Mouse (Mus musculus): ENCODE data around the gene Col28a1. TPM values are rescaled to one million over a fixed set of nuclear protein-coding genes. Genes with fewer than 3 reads are reported as not detected.
A peak's percentile ranks its signal among the peaks of the same experiment; 100 is the strongest.

Col28a1 gene
- total RNA-seq, 2 experiments from 2014 or later, result 1.1 to 1.5 TPM

- intact Hi-C loops (cut with DNase I), result no loop called here
- DNase-seq (ENCODE audit: extremely low spot score in 1 of 2, low spot score in 2 of 2), result no peak
Observed at GRCm38 (mm10) chr6:8130149-8130548, 62.3 kb downstream of the Col28a1 start.

- DNase-seq (ENCODE audit: extremely low spot score in 1 of 2, low spot score in 2 of 2), result no peak
- intact Hi-C loops (cut with DNase I), result no loop called here
Observed at GRCm38 (mm10) chr6:8128164-8128563, 64.3 kb downstream of the Col28a1 start.

DNA sequence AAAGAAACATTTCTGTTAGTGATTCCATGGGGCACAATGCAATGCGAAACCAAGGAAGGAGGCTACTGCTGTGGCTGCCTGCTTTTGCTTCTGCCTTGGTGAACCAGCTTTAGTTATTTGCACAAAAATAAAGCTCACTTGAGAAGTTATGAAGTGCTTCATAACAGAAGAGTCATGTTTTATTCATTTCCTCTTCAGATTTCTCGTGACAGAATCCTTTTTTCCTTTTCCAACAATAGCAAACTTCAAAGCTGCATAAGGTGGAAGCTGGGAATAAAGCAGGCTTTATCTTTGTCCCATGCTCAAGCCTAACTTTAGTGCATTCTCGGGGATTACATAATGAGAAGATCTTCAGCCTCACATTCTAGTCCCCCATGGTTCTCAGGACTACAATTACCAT is 65.9 kb downstream of the Col28a1 start:
- intact Hi-C loops (cut with DNase I), result no loop called here
- DNase-seq (ENCODE audit: extremely low spot score in 1 of 2, low spot score in 2 of 2), result peak in 1 of 2 experiments; percentile 9

DNA sequence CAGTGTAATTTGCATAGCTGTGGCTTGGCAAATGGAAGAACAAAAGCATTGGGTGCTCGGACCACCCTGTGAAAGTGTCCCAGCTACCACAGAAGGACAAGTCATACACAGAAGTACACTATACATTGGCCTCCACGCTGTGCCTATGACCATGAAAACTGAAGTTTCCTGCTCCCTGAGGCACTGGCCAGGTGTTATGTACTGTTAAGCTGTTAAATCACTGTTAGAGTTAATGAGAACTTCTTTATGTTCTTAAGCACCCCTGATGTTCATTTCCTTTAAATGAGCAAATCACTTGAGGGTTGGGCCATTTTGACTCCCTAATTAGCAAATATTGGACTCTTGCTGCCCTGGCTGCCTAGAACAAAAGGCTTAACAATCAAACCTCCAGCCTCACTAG is 73.3 kb downstream of the Col28a1 start:
- intact Hi-C loops (cut with DNase I), result no loop called here
- no peak for DNase-seq (ENCODE audit: extremely low spot score in 1 of 2, low spot score in 2 of 2)

- DNase-seq (ENCODE audit: extremely low spot score in 1 of 2, low spot score in 2 of 2), result no peak
- intact Hi-C loops (cut with DNase I), result no loop called here
Observed at GRCm38 (mm10) chr6:8118577-8118976, 73.8 kb downstream of the Col28a1 start.

DNA sequence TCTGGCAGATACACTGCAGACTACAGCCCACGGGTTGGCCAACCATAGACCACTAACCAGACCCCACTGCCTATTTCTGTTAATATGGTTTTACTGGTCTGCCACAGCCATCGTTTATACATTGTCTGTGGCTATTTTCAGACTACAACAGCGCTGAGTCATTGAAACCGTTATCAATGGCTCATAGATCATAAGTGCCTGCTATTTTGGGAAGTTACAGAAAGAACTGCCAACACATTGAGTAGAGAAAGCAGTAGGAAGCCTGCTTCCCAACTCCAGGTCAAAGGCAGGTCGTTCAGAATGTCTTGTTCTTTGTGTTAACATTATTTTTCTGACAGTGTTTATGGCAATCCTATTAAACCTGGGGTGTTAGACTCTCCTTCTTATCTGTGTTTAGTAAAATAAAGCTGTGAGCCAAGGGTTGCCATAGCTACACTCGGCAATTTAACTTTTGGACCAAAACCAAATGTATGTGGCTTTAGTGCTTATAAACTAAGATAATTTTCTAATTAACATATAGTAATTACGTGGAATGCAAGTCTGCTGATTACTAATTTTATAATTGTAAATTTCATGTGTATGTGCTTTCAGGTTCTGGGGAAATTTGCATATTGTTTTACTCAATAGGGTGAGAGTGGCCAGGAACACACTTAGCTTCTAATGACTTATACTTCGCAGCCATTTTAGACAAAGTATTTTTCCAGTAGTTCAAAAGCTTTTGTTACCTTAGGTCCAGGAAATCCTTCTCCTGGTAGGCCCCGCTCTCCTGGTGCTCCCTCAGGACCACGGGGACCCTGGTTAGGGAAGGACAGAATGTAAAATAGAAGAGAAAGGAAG is 86.3 kb downstream of the Col28a1 start:
- intact Hi-C loops (cut with DNase I), result no loop called here
- no peak for DNase-seq (ENCODE audit: extremely low spot score in 1 of 2, low spot score in 2 of 2)

DNA sequence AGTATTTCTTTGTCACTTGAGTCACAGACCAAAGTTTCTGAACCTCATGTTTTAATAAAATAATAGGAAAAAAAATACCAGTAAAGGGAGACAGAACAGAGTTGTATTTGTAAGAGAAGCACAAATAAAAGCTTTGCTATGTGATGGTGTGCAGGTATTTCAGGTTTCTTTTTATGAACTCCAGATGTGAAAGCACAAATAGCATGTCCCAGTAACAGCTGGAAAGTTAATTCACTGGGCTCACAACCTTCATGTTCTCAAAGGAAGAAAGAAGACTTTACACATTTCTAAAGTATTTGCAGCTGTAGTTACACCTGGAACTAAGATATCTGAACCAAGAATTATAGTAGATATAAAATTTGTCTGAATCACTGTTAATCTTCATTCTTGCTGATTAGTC is 91.2 kb downstream of the Col28a1 start:
- DNase-seq (ENCODE audit: extremely low spot score in 1 of 2, low spot score in 2 of 2), result no peak
- intact Hi-C loops (cut with DNase I), result no loop called here

DNA sequence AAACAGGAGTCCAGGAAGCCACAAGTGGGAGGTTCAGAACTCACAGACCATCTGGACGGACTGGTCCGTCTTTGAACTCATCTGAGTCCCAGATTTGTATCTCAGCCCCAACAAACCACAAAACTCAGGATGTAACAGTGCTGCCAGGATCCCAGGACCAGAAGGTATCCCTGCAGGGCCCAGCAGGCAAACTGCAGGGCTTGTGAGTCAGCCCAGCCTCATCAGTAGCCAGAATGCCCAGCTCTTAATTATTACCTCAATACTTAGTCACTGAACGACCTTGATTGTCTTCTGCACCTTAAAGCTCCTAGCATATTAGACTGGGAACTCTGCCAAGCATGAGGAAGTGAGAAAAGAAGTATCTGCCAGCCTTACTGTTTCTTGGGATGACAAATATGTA is 96.6 kb downstream of the Col28a1 start:
- DNase-seq (ENCODE audit: extremely low spot score in 1 of 2, low spot score in 2 of 2), result no peak
- intact Hi-C loops (cut with DNase I), result no loop called here

GRCm38 (mm10) chr6:8094160-8094953 is 98.1 kb downstream of the Col28a1 start:
- no peak for DNase-seq (ENCODE audit: extremely low spot score in 1 of 2, low spot score in 2 of 2)
- intact Hi-C loops (cut with DNase I), result no loop called here

- intact Hi-C loops (cut with DNase I), result no loop called here
- no peak for DNase-seq (ENCODE audit: extremely low spot score in 1 of 2, low spot score in 2 of 2)
Observed at GRCm38 (mm10) chr6:8093556-8093955, 98.9 kb downstream of the Col28a1 start.

DNA sequence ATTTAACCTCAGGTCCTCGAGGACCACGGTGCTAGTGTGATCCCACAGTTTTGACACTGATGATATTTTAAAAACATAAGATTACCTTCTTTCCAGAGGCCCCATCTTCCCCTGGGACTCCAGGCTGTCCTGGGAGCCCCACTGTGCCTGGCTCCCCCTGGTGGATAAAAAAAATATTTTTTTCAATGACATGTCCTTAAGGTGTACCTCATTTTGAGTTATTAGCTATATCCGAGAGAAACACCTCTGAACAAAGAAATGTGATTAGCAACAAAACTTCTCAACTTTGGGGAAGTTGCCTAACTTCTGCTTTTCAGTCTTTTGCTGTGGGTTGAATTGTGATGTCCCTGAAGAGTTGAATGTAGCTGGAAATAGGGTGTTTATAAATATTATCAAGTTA is 105.6 kb downstream of the Col28a1 start:
- DNase-seq (ENCODE audit: extremely low spot score in 1 of 2, low spot score in 2 of 2), result no peak
- intact Hi-C loops (cut with DNase I), result loop anchor here (10.0 kb wide), 1 partner anchor 242 kb away; the partner anchor contains the start of gene C1galt1

DNA sequence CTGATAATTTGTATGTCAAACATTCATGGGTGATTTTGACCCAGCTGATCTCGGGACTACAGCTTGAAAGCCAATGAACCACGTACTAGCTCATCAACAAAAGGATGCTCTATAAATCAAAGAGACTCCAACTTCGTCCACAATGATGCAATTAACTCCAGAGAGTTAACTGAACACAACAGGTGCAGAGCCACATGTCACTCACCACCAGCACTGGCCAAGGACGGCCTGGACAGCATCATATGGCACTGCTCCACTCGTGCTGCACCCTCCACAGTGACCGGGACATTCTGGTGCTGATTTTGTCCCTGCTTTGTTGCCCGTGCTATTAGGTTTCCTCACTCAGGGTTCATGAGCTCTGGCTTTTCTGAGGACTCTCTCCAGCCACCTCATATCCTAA is 107.6 kb downstream of the Col28a1 start:
- intact Hi-C loops (cut with DNase I), result loop anchor here (10.0 kb wide), 1 partner anchor 240 kb away; the partner anchor contains the start of gene C1galt1

GRCm38 (mm10) chr6:8083196-8083595 is 109.2 kb downstream of the Col28a1 start:
- no peak for DNase-seq (ENCODE audit: extremely low spot score in 1 of 2, low spot score in 2 of 2)
- intact Hi-C loops (cut with DNase I), result loop anchor here (10.0 kb wide), 1 partner anchor 238 kb away; the partner anchor contains the start of gene C1galt1

More for the DNA sequence above, 107.6 kb downstream of the Col28a1 start:
- no peak for DNase-seq (ENCODE audit: extremely low spot score in 1 of 2, low spot score in 2 of 2)

DNA sequence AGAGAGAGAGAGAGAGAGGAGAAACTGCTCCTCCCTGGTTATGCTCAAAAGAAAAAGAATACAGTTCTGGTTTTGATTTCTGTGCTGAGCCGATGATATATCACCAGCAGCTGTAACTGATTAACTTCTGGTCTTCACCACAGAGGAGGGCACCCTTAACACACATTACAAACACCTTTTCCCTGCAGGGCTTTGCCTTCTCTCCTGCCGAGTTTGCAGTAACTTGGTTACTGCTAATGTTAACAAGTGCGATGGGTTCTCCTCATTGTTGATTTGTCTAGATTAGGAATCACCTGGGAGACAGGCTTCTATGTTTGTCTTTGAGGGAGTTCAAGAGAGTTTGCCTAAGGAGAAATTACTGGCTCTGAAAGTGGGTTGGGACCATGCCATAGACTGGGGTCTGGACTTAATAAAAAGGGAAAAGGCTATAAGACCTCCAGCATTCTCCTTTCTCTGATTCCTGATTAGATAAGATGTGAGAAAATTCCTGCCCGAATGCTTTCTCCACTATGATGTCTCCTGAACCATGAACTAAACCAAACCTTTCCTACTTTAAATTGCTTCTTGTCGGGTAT is 114.8 kb downstream of the Col28a1 start:
- no peak for DNase-seq (ENCODE audit: extremely low spot score in 1 of 2, low spot score in 2 of 2)
- intact Hi-C loops (cut with DNase I), result no loop called here

- DNase-seq (ENCODE audit: extremely low spot score in 1 of 2, low spot score in 2 of 2), result no peak
- intact Hi-C loops (cut with DNase I), result loop anchor here (5.0 kb wide), 1 partner anchor 107 kb away; no protein-coding TSS in a partner anchor
Observed at GRCm38 (mm10) chr6:8074914-8075313, 117.5 kb downstream of the Col28a1 start.

- DNase-seq (ENCODE audit: extremely low spot score in 1 of 2, low spot score in 2 of 2), result peak; percentile 28 to 56
- intact Hi-C loops (cut with DNase I), result loop anchor here (10.0 kb wide), 1 partner anchor 334 kb away; no protein-coding TSS in a partner anchor
Observed at GRCm38 (mm10) chr6:8068979-8069378, 123.4 kb downstream of the Col28a1 start.

- DNase-seq (ENCODE audit: extremely low spot score in 1 of 2, low spot score in 2 of 2), result no peak
- intact Hi-C loops (cut with DNase I), result loop anchor here (10.0 kb wide), 1 partner anchor 334 kb away; no protein-coding TSS in a partner anchor
Observed at GRCm38 (mm10) chr6:8068394-8068793, 124.0 kb downstream of the Col28a1 start.

DNA sequence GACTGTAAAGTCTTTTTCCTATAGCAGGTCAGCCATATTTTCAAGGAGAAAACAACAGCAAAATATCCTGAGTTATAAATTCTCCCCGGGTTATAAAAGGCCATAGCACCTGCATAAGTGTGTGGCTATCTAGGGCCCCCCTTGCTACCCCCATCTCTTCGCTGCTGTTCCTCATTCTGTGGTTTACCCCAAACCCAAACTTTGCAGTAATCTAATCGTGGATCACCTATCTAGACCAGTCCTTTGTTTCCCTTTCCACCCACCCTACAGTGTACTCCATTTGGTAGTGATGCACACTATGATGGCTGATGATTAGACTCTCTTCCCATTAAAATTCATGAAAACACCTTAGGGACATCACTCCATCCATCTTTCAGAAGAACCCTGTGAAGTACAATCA is 125.3 kb downstream of the Col28a1 start:
- intact Hi-C loops (cut with DNase I), result loop anchor here (10.0 kb wide), 1 partner anchor 332 kb away; no protein-coding TSS in a partner anchor
- DNase-seq (ENCODE audit: extremely low spot score in 1 of 2, low spot score in 2 of 2), result no peak

- peak in 1 of 2 experiments; percentile 30 for DNase-seq (ENCODE audit: extremely low spot score in 1 of 2, low spot score in 2 of 2)
- intact Hi-C loops (cut with DNase I), result loop anchor here (10.0 kb wide), 1 partner anchor 331 kb away; no protein-coding TSS in a partner anchor
Observed at GRCm38 (mm10) chr6:8066208-8066607, 126.2 kb downstream of the Col28a1 start.
